Mouse (Mus musculus) thymus, adult 2 months (tissue): ENCODE measurements at regions not wholly inside any gene's neighbourhood (a gene's known extent, or its start where the extent isn't known, plus 50 kb on each side); places are given as distances from the start of the nearest gene placed in this dataset.

Experiments used
- CTCF ChIP-seq: fragments of 200-500 bp; IDR thresholded peaks from 2 replicates; pipeline ENCODE4 v1.5.1; 2012; ENCODE audit warnings: mild to moderate bottlenecking, control low read depth, low read length, moderate library complexity, borderline replicate concordance; ENCODE audit not compliant: control insufficient read depth, poor library complexity, insufficient read depth; ENCODE audit errors: extremely low read depth
- POLR2A ChIP-seq: fragments of 200-500 bp; IDR thresholded peaks from 2 replicates; pipeline ENCODE4 v1.6.1; 2012; ENCODE audit warnings: mild to moderate bottlenecking, low read length, control low read depth, moderate library complexity; ENCODE audit not compliant: control insufficient read depth, poor library complexity, insufficient read depth; ENCODE audit errors: extremely low read depth

GRCm38 (mm10) chr10:111814648-111815047, 157.8 kb upstream of the Krr1 start:
- TF ChIP-seq CTCF (no peak), POLR2A (no peak)
